Mouse (Mus musculus) CH12.LX (cell line): ENCODE measurements around the gene Cep83. TPM values are rescaled to one million over a fixed set of nuclear protein-coding genes. Genes with fewer than 3 reads are reported as not detected.

Experiments
- DNase-seq: peaks from one replicate; pipeline ENCODE4 v3.0.0-alpha.2; 2013; ENCODE audit errors: extremely low read depth
- H3K27ac ChIP-seq: 2 replicates; pipeline ENCODE4 v1.5.1; 2012; ENCODE audit warnings: low read depth, mild to moderate bottlenecking, control low read depth, moderate library complexity; ENCODE audit not compliant: insufficient read depth
- H3K27me3 ChIP-seq: replicated peaks from 2 replicates; pipeline ENCODE3; 2012; ENCODE audit warnings: inconsistent platforms
- H3K36me3 ChIP-seq, 2 experiments: replicated peaks in 1 of 2; 2 replicates each; pipeline versions ENCODE3 to v1.6.1; 2012; ENCODE audit warnings: inconsistent platforms in 1 of 2, low read length in 1 of 2, mild to moderate bottlenecking in 1 of 2, mixed read lengths in 1 of 2, moderate library complexity in 1 of 2; ENCODE audit not compliant: control insufficient read depth in 1 of 2, insufficient read depth in 1 of 2
- H3K4me1 ChIP-seq, 2 experiments: 2 replicates each; pipeline ENCODE4 v1.6.1; 2012; ENCODE audit warnings: inconsistent platforms in 1 of 2, moderate library complexity in 1 of 2; ENCODE audit not compliant: insufficient read depth in 2 of 2, control insufficient read depth in 1 of 2
- H3K4me2 ChIP-seq: 2 replicates; pipeline ENCODE4 v1.6.1; 2012; ENCODE audit warnings: low read depth, mild to moderate bottlenecking, control low read depth; ENCODE audit not compliant: poor library complexity, insufficient read depth, severe bottlenecking
- H3K4me3 ChIP-seq, 3 experiments: fragments of 150-350 bp in 1 of 3; sonication (generic) in 1 of 3; replicated peaks in 1 of 3; 2 replicates each; pipeline versions ENCODE3 to v1.5.1; 2011 to 2012; ENCODE audit warnings: low read depth in 2 of 3, low read length in 2 of 3, mild to moderate bottlenecking in 2 of 3, moderate library complexity in 2 of 3, control low read depth in 1 of 3, improper control_type of control experiment in 1 of 3, inconsistent platforms in 1 of 3, mixed read lengths in 1 of 3; ENCODE audit not compliant: poor library complexity in 1 of 3
- H3K79me2 ChIP-seq: replicated peaks from 2 replicates; pipeline ENCODE4 v1.6.1; 2012; ENCODE audit warnings: mild to moderate bottlenecking, moderate library complexity; ENCODE audit not compliant: control insufficient read depth, poor library complexity, insufficient read depth, severe bottlenecking; ENCODE audit errors: extremely low read depth
- H3K9ac ChIP-seq: 2 replicates; pipeline ENCODE4 v1.6.1; 2012; ENCODE audit warnings: low read depth, mild to moderate bottlenecking, control low read depth, moderate library complexity; ENCODE audit not compliant: insufficient read depth
- H3K9me3 ChIP-seq: replicated peaks from 2 replicates; pipeline ENCODE3; 2012; ENCODE audit warnings: low read length, inconsistent platforms, mixed read lengths
- ETS1 ChIP-seq: conservative IDR thresholded peaks from 2 replicates; pipeline ENCODE4 v1.6.1; 2012; ENCODE audit warnings: low read depth, mild to moderate bottlenecking, inconsistent platforms, low read length, improper control_type of control experiment, moderate library complexity
- KAT2A ChIP-seq: IDR thresholded peaks from 2 replicates; pipeline ENCODE4 v1.6.1; 2012; ENCODE audit warnings: low read length, improper control_type of control experiment, inconsistent platforms; ENCODE audit not compliant: insufficient replicate concordance
- MEF2A ChIP-seq: IDR thresholded peaks from 2 replicates; pipeline ENCODE4 v1.6.1; 2014; ENCODE audit warnings: low read depth, mild to moderate bottlenecking, inconsistent platforms, low read length, improper control_type of control experiment, borderline replicate concordance
- NELFE ChIP-seq: IDR thresholded peaks from 2 replicates; pipeline ENCODE4 v1.6.1; 2011; ENCODE audit warnings: low read depth, low read length, improper control_type of control experiment
- NRF1 ChIP-seq: IDR thresholded peaks from 2 replicates; pipeline ENCODE4 v1.6.1; 2014; ENCODE audit warnings: low read depth, mild to moderate bottlenecking, inconsistent platforms, low read length, improper control_type of control experiment, moderate library complexity
- POLR2AphosphoS2 ChIP-seq: IDR thresholded peaks from 2 replicates; pipeline ENCODE4 v1.6.1; 2011; ENCODE audit warnings: low read depth, low read length, improper control_type of control experiment
- RAD21 ChIP-seq: IDR thresholded peaks from 2 replicates; pipeline ENCODE4 v1.6.1; 2011; ENCODE audit warnings: low read depth, mild to moderate bottlenecking, low read length, improper control_type of control experiment, moderate library complexity
- dilution Hi-C: fragments of 300-500 bp; cut with MboI; formaldehyde crosslinking; loops from 2 replicates; pipeline ENCODE4 v1.14.3; 2020; ENCODE audit warnings: low sequenced_read_pairs; ENCODE audit not compliant: extremely low pct_unique_long_range_greater_than_20kb, extremely low pct_ligation_motif_present
- in situ Hi-C: fragments of 300-500 bp; cut with MboI; formaldehyde crosslinking; loops from 3 replicates; pipeline ENCODE4 v1.14.3; 2019; ENCODE audit warnings: low sequenced_read_pairs, low pct_ligation_motif_present, low pct_unique_long_range_greater_than_20kb, mixed read lengths
- polyA plus RNA-seq: library from polyadenylated mRNA; unstranded; fragments of >175 nt; gene quantifications from 2 replicates; pipeline ENCODE4 v1.2.1, GENCODE M21; 2012; ENCODE audit warnings: low read depth; ENCODE audit not compliant: insufficient read length
- total RNA-seq, 2 experiments: library from RNA; depleted of rRNA; stranded (reverse); fragments of 300-350 nt in 1 of 2; fragments of >200 nt in 1 of 2; gene quantifications; 2 replicates each; pipeline ENCODE4 v1.2.3; 2012 to 2014

The Cep83 gene
- total and polyA plus RNA-seq, 3 experiments, result 17.7 to 44.0 (median 32.1) TPM

DNA sequence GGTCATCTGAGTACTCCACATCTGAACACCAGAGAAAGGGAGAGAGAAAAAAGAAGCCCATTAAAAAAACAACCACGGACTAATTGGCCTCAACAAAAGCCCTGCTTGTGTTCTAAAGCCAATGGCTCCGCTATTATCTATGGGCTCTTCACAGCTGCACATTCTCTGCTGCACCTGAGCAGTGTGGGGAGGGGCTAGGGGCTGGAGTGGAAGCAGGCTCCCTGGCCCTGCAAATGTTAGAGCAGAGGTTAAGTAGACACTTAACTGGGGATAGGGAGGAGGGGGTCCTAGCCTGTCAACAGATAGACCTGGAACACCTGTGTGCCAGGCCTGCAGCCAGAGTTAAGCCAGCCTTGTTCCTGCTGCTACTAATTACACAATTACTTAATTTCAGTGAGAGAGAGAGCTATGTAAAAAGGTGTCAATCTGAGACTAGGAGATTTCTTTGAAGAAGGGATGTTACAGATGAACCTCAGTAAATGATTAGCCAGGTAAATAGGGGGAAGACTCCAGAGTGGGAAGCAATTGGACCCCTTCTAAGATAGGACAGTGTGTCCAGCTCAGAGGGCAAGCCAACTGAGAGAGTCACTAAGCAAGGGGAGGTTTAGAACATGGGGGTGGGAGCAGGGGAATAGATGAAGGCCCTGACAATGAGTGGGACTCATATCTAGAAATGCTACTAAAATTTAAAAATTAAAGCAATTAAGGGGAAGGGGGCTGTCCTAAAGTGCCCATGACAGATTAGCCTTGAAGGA is 111.2 kb downstream of the Cep83 start:
- Histone ChIP-seq H3K4me1 (peaks cover 0 to 15% of the 10 kb centered on the region in 2 experiments; a peak in 2 of 4 replicates), H3K9ac (no peak overlapping the region), H3K4me3 (no peak overlapping the region), H3K4me2 (no peak overlapping the region), H3K27me3 (no peaks in the 10 kb centered on the region), H3K36me3 (peaks cover 57 to 86% of the 10 kb centered on the region in 2 experiments), H3K27ac (no peak overlapping the region), H3K9me3 (no peaks in the 10 kb centered on the region), H3K79me2 (no peaks in the 10 kb centered on the region)
- dilution Hi-C loops, result loop anchor here (25.0 kb wide), 1 partner anchor 113 kb away; no protein-coding TSS in a partner anchor
- no peak for DNase-seq
- in situ Hi-C loops, result no loop called here
- TF ChIP-seq NELFE, result no peak
- no peak for TF ChIP-seq POLR2AphosphoS2
- TF ChIP-seq KAT2A, result no peak
- no peak for TF ChIP-seq ETS1
- TF ChIP-seq RAD21, result no peak

DNA sequence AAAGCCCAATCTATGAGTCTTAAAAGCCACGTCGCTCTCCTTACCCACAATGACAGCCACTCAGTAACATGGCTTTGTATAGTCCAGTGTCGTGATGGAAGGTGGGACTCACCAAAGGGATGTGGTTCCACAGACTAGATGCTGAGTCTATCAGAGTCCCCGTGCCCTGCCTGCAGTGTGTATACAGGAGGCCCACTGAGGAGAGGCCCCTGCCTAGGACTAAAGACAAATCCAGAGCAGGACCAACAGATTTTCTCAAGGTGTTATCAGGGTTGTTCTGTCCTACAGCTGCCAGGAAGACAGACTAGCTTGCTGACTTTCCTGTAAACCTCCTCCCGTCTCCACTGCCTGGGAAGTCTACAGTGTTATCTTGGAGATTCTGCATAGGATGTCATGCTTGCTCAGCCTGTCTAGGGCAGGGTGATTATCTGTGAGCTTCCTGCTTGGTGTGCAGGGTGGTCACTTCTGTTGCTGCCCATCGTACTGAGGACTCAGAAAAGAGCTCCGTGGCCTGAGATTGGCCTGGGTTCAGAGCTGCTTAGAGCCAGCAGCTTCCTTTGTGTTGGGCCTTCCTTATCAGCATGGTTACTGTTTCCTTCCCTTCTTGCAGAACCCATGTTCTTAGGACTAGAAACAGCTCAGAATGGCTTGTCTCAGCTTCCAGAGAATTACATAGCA is 112.4 kb downstream of the Cep83 start:
- Histone ChIP-seq H3K9ac (no peak overlapping the region), H3K27ac (no peak overlapping the region), H3K4me2 (no peak overlapping the region), H3K36me3 (peaks cover 56 to 81% of the 10 kb centered on the region in 2 experiments), H3K9me3 (no peaks in the 10 kb centered on the region), H3K4me1 (peaks cover 0 to 17% of the 10 kb centered on the region in 2 experiments; a peak in 2 of 4 replicates), H3K27me3 (no peaks in the 10 kb centered on the region), H3K79me2 (no peaks in the 10 kb centered on the region), H3K4me3 (no peak overlapping the region)
- TF ChIP-seq POLR2AphosphoS2 (0 out of 2 replicates have a peak, but pooled peaks have one; percentile 47), MEF2A (no peak), NRF1 (no peak)
- dilution Hi-C loops (loop anchor here (25.0 kb wide), 1 partner anchor 111 kb away; no protein-coding TSS in a partner anchor), in situ Hi-C loops (no loop called here)
- no peak for DNase-seq
